Mouse (Mus musculus): ENCODE measurements around the gene Slc24a2. TPM values are rescaled to one million over a fixed set of nuclear protein-coding genes. Genes with fewer than 3 reads are reported as not detected.

The Slc24a2 gene
- polyA plus RNA-seq, 1 experiment = not detected

- Histone ChIP-seq H3K79me3 (ENCODE audit: low read depth) (no peaks in the 10 kb centered on the region), H3K79me2 (ENCODE audit: control insufficient read depth, insufficient read depth) (no peaks in the 10 kb centered on the region), H3K27me3 (ENCODE audit: control insufficient read depth, insufficient read depth, insufficient read length) (no peaks in the 10 kb centered on the region), H3K36me3 (ENCODE audit: control insufficient read depth, insufficient read depth) (no peaks in the 10 kb centered on the region), H3ac (ENCODE audit: control insufficient read depth, insufficient read length, low read depth) (no peak overlapping the region), H3K4me3 (ENCODE audit: insufficient read depth, poor library complexity, severe bottlenecking) (no peak overlapping the region)
- TF ChIP-seq MYOD1 (IDR thresholded peaks at IDR 0.05; ENCODE audit: control insufficient read depth, insufficient read length, low read depth) (no peak), USF1 (IDR thresholded peaks at IDR 0.05; ENCODE audit: low read depth) (no peak), MYOG (IDR thresholded peaks at IDR 0.05; ENCODE audit: control insufficient read depth, extremely low read depth, insufficient read length) (no peak), FOSL1 (IDR thresholded peaks at IDR 0.05; ENCODE audit: insufficient read depth, low read length, poor library complexity, severe bottlenecking) (no peak), MAX (IDR thresholded peaks at IDR 0.05) (no peak), CTCF (IDR thresholded peaks at IDR 0.05; ENCODE audit: control insufficient read depth, insufficient read depth, insufficient read length) (no peak), CEBPB (IDR thresholded peaks at IDR 0.05; ENCODE audit: low read depth) (no peak)
These were observed 194.6 kb downstream of the Slc24a2 start for GRCm38 (mm10) chr4:87035701-87036100.

DNA sequence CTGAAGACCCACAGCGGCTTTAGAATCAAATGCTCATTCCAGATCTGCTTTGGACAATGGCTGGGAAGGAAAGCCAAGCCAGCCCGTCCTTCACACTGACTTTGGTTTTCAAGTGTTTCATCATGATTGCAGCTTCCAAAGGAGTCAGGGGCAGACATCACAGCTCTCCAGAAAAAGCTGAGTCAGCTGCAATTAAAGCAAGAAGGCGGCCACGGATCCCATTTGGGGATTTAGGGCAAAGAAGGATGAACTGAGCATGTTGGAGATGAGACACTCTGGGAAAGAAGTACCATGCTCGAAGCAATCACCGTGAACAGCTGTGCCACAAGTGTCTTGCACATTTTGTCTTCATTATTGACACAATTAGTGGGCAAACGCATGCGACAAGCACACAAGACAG, 197.6 kb downstream of the Slc24a2 start:
- Histone ChIP-seq H3K79me3 (ENCODE audit: low read depth) (no peaks in the 10 kb centered on the region), H3K27me3 (ENCODE audit: control insufficient read depth, insufficient read depth, insufficient read length) (no peaks in the 10 kb centered on the region), H3ac (ENCODE audit: control insufficient read depth, insufficient read length, low read depth) (no peak overlapping the region), H3K4me3 (ENCODE audit: insufficient read depth, poor library complexity, severe bottlenecking) (no peak overlapping the region), H3K36me3 (ENCODE audit: control insufficient read depth, insufficient read depth) (no peaks in the 10 kb centered on the region), H3K79me2 (ENCODE audit: control insufficient read depth, insufficient read depth) (no peaks in the 10 kb centered on the region)
- TF ChIP-seq MAX (IDR thresholded peaks at IDR 0.05) = no peak
- no peak for TF ChIP-seq CTCF (IDR thresholded peaks at IDR 0.05; ENCODE audit: control insufficient read depth, insufficient read depth, insufficient read length)
- TF ChIP-seq CEBPB (IDR thresholded peaks at IDR 0.05; ENCODE audit: low read depth) = no peak

GRCm38 (mm10) chr4:87031076-87031475, 199.2 kb downstream of the Slc24a2 start:
- H3K36me3 ChIP-seq (ENCODE audit: control insufficient read depth, insufficient read depth) = no peaks in the 10 kb centered on the region
- TF ChIP-seq FOSL1 (IDR thresholded peaks at IDR 0.05; ENCODE audit: insufficient read depth, low read length, poor library complexity, severe bottlenecking) (no peak), MAX (IDR thresholded peaks at IDR 0.05) (no peak), MYOD1 (IDR thresholded peaks at IDR 0.05; ENCODE audit: control insufficient read depth, insufficient read length, low read depth) (no peak), CTCF (IDR thresholded peaks at IDR 0.05; ENCODE audit: control insufficient read depth, insufficient read depth, insufficient read length) (no peak), USF1 (IDR thresholded peaks at IDR 0.05; ENCODE audit: low read depth) (no peak), CEBPB (IDR thresholded peaks at IDR 0.05; ENCODE audit: low read depth) (no peak), MYOG (IDR thresholded peaks at IDR 0.05; ENCODE audit: control insufficient read depth, extremely low read depth, insufficient read length) (no peak)
- H3K27me3 ChIP-seq (ENCODE audit: control insufficient read depth, insufficient read depth, insufficient read length) = no peaks in the 10 kb centered on the region
- no peaks in the 10 kb centered on the region for H3K79me2 ChIP-seq (ENCODE audit: control insufficient read depth, insufficient read depth)
- no peak overlapping the region for H3K4me3 ChIP-seq (ENCODE audit: insufficient read depth, poor library complexity, severe bottlenecking)
- H3K79me3 ChIP-seq (ENCODE audit: low read depth) = no peaks in the 10 kb centered on the region
- H3ac ChIP-seq (ENCODE audit: control insufficient read depth, insufficient read length, low read depth) = no peak overlapping the region

DNA sequence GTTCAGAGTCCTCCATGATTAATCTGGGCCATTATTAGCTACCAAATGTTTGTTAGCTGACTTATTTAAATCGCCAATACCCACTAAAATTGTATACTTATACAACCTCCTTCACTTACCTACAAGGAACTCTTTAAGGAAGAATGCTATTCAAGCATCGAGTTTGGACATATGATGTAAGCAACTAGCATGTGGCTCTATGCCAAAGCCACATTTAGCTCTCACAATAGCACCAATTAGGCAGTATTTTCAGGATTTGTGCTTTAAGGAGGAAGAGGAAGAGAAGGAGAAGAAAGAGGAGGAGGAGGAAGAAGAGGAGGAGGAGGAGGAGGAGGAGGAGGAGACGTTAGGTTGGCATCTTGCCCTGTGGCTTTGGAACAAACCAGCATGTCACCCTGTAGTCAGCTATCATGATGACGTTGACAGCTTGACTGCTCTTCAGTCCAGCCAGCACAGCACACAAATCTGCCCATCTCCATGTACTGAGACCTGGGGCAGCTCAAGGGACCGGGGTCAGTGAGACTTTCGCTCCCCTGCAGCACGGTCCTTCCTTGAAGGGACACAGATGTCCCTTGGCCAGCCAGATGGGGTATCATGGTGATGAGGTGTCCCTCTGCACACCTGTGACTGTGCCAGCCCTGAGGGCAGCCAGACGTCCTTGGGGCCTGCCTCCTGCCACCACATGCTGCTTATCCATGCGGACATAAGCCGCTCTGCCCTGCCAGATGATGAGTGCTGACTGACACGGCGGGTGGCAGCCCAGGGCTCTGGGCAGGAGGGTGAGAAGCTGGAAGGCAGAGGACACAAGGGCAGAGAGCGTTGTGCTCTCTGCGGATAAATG, 203.7 kb downstream of the Slc24a2 start:
- no peaks in the 10 kb centered on the region for H3K79me2 ChIP-seq (ENCODE audit: control insufficient read depth, insufficient read depth)
- H3ac ChIP-seq (ENCODE audit: control insufficient read depth, insufficient read length, low read depth) = no peak overlapping the region
- H3K36me3 ChIP-seq (ENCODE audit: control insufficient read depth, insufficient read depth) = no peaks in the 10 kb centered on the region
- no peaks in the 10 kb centered on the region for H3K79me3 ChIP-seq (ENCODE audit: low read depth)
- TF ChIP-seq MAX (IDR thresholded peaks at IDR 0.05) = no peak
- TF ChIP-seq CEBPB (IDR thresholded peaks at IDR 0.05; ENCODE audit: low read depth) = no peak
- TF ChIP-seq MYOD1 (IDR thresholded peaks at IDR 0.05; ENCODE audit: control insufficient read depth, insufficient read length, low read depth) = no peak
- no peak for TF ChIP-seq USF1 (IDR thresholded peaks at IDR 0.05; ENCODE audit: low read depth)
- no peak for TF ChIP-seq MYOG (IDR thresholded peaks at IDR 0.05; ENCODE audit: control insufficient read depth, extremely low read depth, insufficient read length)
- no peak for TF ChIP-seq CTCF (IDR thresholded peaks at IDR 0.05; ENCODE audit: control insufficient read depth, insufficient read depth, insufficient read length)
- no peak for TF ChIP-seq FOSL1 (IDR thresholded peaks at IDR 0.05; ENCODE audit: insufficient read depth, low read length, poor library complexity, severe bottlenecking)
- no peak overlapping the region for H3K4me3 ChIP-seq (ENCODE audit: insufficient read depth, poor library complexity, severe bottlenecking)
- no peaks in the 10 kb centered on the region for H3K27me3 ChIP-seq (ENCODE audit: control insufficient read depth, insufficient read depth, insufficient read length)

GRCm38 (mm10) chr4:87024556-87024955, 205.7 kb downstream of the Slc24a2 start:
- no peaks in the 10 kb centered on the region for H3K79me2 ChIP-seq (ENCODE audit: control insufficient read depth, insufficient read depth)
- H3ac ChIP-seq (ENCODE audit: control insufficient read depth, insufficient read length, low read depth) = no peak overlapping the region
- no peaks in the 10 kb centered on the region for H3K36me3 ChIP-seq (ENCODE audit: control insufficient read depth, insufficient read depth)
- no peaks in the 10 kb centered on the region for H3K79me3 ChIP-seq (ENCODE audit: low read depth)
- H3K4me3 ChIP-seq (ENCODE audit: insufficient read depth, poor library complexity, severe bottlenecking) = no peak overlapping the region
- no peaks in the 10 kb centered on the region for H3K27me3 ChIP-seq (ENCODE audit: control insufficient read depth, insufficient read depth, insufficient read length)
- TF ChIP-seq USF1 (IDR thresholded peaks at IDR 0.05; ENCODE audit: low read depth) (no peak), MAX (IDR thresholded peaks at IDR 0.05) (no peak), CTCF (IDR thresholded peaks at IDR 0.05; ENCODE audit: control insufficient read depth, insufficient read depth, insufficient read length) (no peak), MYOG (IDR thresholded peaks at IDR 0.05; ENCODE audit: control insufficient read depth, extremely low read depth, insufficient read length) (no peak), FOSL1 (IDR thresholded peaks at IDR 0.05; ENCODE audit: insufficient read depth, low read length, poor library complexity, severe bottlenecking) (no peak), CEBPB (IDR thresholded peaks at IDR 0.05; ENCODE audit: low read depth) (no peak), MYOD1 (IDR thresholded peaks at IDR 0.05; ENCODE audit: control insufficient read depth, insufficient read length, low read depth) (no peak)
